Mouse (Mus musculus): ENCODE measurements at regions not wholly inside any gene's neighbourhood (a gene's known extent, or its start where the extent isn't known, plus 50 kb on each side); places are given as distances from the start of the nearest gene placed in this dataset.
A peak's percentile ranks its signal among the peaks of the same experiment; 100 is the strongest.

DNA sequence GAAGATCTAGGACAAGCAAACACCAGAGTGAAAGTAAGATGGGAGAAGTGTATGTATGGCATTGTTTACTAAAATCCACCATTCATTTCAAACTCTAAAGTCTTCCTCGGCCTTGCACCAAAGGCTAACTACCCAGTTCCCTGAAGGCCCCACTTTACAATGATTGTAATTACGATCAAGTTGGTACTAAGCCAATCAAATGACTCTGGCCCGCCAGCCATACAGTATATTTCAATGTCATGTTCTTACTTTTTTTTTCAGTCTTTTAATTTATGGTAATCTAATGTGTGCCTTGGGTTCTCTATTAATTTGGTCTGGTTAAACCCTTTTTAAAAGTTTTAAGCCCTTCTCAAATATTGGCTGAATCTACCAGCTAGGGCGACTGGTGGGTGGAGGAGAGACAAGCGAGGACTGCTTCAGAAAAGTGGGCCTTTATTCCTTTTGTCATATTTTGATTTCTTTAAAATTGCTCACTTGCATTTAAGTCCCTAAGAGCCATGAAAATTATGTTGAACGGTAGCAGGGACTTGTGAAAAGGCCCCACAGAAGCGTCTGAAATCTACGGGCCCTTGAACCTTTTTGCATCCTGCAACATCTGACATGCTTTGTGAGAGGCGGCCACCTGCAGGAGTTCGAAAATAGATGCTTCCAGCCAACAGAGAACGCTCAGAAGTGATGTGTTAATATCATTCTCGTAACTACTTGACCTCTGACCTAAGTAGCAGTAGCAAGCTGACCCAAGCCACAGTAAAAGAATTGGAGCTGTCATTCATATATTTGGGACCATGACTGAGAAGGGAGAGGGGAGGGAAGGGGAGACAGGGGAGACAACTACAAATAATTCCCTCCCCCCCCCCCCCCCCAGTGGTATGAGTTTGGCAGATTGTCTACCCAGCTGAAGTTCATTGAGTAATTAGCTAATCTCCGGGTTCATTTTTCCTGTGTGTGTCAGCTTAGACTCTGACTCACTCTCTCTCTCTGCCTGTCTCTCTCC is 197.2 kb downstream of the Cdca7 start:
- no peak for DNase-seq (ENCODE audit: low read depth, low spot score)

DNA sequence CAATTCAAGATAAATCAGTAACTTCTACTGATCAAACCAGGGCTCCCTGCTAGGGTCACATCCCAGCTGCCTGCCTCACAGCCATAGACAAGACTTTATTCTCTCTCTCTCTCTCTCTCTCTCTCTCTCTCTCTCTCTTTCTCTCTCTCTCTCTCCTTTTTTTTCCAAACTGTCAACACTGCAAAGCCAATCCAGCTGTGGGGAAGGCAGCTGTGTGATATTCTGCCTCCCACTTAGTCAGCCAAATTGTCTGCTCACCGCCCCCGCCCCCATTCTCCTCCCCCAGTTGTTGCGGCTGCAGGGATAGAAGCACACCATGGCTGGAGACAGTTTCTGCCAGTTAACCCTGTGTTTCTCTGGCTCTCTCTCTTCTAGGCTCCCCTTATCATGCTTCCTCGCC is 198.3 kb downstream of the Cdca7 start:
- peak; percentile 34 for DNase-seq (ENCODE audit: low read depth, low spot score)

DNA sequence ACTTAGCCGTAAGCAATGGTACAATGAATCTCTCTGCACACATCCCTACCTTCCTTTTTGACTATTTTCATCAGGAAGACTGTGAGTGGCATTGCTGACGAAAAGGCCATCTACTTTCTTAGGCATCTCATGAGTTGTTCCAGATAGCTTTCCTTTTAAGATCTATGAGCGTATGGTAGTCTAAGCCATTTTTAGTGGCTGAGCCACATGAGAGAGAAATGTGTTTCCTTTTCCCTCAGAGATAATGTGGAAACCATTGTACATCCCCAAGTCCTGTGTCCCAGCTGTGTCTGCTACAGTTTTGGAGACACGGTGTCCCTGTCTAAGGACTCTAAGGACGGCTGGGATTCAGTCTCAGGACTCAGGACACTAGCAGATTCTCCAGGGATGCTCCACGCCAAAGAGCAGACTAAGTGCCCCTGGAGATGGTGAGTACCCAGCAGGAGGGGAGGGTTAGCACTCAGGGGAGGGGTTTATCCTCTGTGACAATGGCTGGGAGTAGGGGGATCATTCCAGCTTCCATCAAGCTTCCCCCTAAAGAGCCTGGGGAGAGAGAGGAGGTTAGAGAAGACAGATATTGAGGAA is 199.0 kb downstream of the Cdca7 start:
- DNase-seq (ENCODE audit: low read depth, low spot score) = no peak

DNA sequence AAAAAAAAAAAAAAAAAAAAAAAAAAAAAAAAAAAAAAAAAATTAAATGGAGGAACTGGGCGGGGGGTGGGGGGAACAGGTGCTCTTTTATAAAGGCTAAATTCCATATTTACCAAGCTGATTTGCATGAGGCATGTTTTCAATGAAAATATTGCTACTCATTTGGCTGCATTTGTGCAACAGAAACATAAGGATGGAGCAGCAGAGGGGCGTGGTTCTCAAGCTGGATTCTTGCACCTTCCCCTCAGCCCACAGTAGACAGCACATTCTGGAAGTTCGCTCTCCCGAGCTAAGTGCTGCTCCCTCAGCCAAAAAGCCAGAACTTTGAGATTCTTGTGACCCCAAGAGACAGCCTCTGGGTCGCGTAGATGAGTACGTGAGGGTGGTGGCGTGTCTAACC is 201.8 kb downstream of the Cdca7 start:
- DNase-seq (ENCODE audit: low read depth, low spot score) = no peak

DNA sequence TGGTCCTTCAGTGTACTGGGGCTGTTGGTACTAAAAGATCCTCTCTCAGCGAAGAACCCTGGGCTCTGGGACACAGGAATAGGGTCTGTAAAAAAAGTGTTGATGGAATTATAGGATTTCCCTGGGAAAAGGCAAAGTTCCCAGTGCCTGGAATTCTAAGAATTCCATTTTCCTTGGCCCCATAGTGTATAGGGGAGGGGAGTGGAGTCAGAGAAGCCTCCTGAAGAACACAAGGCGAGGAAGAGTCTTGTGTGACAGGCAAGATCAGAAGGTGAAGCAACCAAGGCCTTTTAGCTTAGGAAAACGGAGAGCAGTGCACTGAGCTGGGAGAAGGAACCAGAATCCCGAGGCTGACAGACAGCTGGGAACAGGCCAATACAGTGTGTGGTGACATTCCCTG is 212.1 kb downstream of the Cdca7 start:
- no peak for DNase-seq (ENCODE audit: low read depth, low spot score)

DNA sequence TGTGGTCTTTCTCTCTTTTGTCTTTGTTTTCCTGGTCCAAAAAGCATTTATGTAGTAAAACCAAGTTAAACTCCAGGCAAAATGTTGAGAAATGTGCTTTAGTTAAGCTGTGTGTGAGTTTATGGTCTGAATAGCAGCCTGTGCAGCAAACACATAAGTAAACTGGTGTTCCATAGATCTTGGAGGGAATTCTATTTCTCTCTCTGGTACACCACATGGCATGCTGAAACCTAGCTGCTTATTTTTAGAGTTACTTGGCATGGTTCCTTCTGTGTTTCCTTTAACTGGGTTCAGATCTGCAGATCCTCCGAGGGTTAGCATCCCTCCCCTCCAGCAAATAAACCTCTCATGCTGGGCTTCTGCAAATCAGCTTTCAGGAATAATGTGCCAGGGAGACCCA is 225.1 kb downstream of the Cdca7 start:
- no peak for DNase-seq (ENCODE audit: low read depth, low spot score)

DNA sequence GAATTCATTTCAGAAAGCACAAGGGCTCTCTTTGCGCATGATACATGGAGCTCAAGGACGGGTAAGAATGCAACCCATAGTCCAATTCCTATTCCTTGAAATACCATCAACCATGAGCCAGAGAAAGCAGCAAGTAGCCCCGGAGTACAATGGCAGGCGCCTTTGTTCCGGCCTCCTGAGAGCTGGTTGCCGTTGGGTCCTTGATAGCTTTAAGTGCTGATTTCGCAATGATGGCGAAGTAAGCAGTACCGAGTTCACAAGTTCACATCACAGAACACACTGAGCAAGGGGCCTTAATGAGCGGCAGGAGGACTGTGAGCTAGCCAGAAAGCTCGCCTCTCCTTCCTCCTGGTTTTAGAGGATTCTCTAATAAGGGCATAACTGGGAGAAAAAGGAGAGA is 227.3 kb downstream of the Cdca7 start:
- no peak for DNase-seq (ENCODE audit: low read depth, low spot score)

DNA sequence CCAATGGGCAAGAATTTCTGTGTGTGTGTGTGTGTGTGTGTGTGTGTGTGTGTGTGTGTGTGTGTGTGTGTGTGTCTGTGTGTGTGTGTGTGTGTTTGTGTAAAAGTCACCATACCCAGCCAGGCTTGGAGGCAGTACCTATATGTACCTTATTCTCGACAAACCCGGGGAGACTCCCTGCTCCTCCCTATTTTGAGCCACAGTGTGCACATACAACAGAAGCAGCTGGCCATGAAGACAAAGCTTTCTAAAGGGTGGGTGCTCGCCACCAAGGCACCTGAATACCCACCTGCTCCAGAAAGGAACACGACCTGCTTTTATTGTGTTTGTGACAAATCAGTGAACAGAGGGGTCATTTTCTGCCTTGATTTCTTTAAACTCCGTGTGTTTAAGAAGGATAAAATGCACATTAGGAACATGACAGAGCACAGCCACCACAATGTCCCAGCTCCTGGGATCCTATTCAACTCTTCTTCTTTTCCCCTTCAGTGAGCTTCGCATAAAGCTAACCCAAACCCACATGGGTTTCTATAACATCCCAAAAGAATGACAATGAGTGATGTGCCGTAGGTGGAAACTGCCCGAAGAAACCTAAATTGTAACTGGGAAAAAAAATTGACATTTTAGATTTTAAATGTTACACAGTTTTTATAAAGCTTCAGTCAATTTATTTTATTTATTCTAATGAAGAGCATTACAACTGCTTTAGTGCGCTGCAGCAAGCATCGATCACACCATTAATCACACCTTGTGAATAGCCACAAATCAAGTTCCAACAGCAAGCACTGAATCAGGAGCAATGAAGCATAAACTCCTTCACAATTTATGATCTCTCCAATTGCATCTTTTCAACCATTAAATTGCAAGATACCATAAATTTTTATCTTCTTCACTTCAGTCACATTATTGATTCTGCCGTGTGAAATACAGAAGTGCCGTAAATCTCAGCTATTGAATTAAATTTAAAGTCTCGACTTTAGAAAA is 232.0 kb downstream of the Cdca7 start:
- peak; percentile 19 for DNase-seq (ENCODE audit: low read depth, low spot score)

DNA sequence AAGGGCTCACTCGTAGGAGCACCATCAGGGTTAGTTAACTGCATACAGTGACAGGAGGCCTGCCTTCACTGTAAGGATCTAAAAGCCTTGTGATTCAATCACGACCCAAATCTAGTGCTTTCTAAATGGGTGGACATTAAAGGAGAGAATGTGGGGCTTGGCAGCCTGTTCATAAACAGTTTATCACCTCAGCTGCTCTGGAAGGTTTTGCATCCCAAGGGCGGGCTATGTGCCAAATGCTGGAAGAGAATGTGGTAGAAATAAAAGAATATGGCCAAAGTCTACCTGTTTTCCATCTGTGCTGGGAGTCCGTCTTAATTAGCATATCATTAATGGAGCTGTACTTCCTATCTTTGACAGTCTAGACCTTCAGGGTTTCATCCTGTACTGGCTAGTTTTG is 241.0 kb downstream of the Cdca7 start:
- no peak for DNase-seq (ENCODE audit: low read depth, low spot score)

DNA sequence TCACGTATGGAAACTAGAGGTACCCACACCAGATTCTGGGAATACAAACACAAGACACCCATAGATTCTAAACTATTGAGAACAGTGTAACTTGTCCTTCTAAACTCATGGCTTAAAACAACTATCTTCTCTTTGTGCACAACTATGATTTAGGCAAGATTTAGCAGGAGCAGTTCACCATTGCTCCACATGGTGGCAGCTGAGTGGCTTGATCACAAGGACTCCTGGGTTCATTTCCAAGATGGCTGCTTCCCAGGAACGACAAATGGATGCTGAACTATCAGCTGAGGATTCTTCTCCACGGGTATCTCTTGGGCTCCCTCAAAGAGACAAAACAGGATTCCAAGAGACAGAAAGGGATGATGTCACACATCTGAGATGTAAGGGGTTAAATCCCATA is 251.5 kb downstream of the Sp3 start:
- no peak for DNase-seq (ENCODE audit: low read depth, low spot score)

DNA sequence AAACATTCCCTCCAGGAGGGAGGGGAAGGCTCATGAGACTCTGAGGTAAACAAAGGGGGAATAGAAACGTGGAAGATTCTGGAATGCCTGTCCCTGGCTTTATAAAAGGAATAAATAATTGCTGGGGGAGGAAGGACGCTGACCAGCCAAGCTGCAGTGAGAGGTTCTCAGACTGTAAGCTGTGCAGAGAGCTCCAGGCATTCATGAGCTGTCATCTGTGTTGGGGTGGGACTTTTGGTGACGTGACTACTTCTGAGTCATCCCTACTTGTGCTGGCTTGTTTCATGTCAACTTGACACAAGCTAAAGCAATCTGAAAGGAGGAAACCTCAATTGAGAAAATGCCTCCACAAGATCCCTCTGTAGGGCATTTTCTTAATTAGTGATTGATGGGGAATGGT is 246.9 kb downstream of the Sp3 start:
- DNase-seq (ENCODE audit: low read depth, low spot score) = no peak

DNA sequence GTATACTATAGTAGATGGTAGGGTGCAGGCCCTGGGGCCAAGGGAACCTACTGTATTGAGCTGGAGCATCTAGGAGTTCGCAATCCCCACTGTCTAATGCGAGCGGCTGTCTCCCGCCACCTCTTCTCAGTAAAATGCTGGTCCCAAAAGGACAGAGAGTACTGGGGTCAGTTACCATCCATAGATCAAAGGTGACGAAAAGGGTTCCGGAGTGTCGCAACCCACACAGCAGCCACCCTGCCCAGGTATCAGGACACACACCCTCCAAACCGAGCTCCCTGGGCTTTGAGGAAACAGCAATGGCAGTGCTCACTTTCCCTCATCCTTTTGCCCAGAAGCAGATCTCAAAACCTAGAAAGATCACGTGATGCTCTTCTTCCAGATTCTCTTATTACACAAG is 245.2 kb downstream of the Sp3 start:
- no peak for DNase-seq (ENCODE audit: low read depth, low spot score)

DNA sequence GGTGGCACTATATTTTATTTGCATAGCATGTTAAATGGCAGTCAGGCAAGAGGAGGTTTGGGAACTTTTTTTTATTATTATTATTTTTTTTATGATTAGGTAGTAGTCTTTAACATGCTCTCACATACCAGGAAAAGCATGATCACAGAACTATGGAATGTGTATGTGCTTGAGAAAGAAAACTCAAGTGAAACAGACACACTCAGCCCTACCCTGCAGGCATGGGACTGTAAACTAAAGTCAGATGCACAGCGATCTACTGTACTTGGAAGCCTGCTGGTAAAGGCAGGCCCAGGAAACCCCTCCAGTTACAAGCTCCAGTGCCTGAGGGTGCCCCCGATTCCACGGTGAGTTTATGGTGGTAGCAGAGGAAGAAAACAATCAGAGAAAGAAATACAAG is 243.6 kb downstream of the Sp3 start:
- DNase-seq (ENCODE audit: low read depth, low spot score) = no peak

DNA sequence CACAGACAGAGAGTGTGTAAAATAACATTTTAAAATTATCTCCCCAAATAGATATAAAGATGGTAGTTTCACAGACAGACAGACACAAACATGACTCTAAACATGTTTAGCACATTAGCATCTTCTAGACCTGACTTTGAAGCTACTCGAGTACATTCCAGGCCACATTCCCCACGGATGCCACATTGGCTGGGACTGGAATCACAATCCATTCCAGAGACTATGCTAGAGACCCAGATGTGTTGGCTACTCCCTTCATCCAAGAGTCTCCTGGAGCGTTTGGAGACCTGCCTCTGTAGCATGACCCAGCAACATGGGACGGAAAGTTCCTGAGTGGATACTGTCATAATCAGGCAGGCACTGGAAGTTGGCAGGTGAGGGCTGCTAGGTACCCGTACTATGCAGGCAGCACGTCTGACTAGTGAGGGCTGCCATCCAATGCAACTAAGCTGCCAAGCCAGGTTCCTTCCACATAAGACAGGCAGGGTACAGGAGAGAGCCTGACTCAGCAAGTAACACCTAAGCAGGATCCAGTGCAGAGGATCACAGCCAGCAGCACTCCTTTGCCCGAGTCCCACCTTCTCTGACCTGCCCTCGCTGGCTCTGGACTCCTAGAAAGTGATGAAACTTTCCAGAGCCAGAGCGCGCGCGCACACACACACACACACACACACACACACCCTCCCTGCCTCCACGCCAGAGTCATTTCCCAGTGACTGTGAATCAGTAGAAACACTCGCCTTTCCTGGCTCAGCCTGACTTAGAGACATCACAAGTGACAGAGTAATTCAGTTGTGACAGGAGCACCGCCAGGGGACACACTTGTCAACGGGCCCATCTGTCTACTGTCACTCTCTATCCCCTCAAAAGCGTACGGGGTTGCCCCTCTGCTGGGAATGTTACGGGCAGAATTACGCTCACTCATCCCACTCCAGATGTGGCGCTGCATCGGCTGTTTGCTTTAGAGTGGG is 239.6 kb downstream of the Sp3 start:
- no peak for DNase-seq (ENCODE audit: low read depth, low spot score)

DNA sequence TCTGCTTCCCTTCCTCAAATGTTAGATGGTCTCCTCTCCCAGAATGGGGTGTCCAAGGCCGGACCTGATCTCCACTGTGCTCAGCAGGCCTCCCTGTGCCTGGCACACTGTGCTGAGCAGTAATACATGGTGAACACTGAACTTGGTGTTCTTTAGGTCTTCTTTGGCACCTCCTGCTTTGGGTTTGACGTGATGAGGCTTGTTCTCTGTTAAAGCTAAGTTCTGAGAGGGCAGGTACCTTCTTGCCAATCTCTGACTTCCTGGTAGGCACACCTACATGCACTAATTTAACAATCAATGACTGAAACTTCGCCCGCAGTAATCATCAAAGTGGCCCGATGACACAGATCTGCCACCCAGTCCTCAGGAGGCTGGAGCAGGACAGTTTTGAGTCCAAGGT is 238.5 kb downstream of the Sp3 start:
- DNase-seq (ENCODE audit: low read depth, low spot score) = no peak

DNA sequence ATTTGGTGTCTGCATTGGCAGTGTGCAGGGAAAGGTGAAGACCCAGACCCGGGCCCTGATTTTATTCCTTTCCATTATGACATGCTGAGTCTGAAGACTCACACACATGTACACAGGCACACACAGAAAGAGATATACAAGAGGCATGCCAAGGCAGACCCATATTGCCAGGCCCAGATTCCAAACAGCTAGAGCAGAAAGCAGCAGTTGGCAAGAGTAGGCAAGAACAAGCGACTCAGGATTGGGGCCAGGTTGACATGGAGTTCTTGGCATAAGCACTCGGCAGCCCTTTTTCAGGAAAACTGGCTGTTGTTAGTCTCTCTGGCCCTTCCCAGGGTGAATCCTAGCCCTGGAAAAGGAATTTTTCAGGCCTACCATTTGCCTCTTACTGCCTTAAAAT is 236.6 kb downstream of the Sp3 start:
- no peak for DNase-seq (ENCODE audit: low read depth, low spot score)

DNA sequence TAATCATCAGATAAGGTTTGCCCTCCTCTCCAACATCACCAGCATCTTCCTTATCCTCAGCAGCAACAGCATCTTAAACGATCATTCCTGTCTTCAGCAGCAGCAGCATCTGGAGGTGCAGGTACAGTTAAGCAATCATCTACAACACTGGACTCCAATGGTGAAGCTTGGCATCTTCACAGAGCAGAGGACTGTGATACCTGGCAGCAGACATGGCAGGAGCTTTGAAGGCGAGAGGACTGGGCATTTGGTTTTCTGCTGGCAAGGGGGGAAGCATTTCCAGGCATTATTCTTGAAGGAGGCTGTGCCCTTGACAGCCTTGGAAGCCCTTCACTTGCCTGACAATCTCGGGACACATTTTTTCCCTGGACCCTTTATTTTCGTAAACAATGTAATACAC is 235.3 kb downstream of the Sp3 start:
- no peak for DNase-seq (ENCODE audit: low read depth, low spot score)

DNA sequence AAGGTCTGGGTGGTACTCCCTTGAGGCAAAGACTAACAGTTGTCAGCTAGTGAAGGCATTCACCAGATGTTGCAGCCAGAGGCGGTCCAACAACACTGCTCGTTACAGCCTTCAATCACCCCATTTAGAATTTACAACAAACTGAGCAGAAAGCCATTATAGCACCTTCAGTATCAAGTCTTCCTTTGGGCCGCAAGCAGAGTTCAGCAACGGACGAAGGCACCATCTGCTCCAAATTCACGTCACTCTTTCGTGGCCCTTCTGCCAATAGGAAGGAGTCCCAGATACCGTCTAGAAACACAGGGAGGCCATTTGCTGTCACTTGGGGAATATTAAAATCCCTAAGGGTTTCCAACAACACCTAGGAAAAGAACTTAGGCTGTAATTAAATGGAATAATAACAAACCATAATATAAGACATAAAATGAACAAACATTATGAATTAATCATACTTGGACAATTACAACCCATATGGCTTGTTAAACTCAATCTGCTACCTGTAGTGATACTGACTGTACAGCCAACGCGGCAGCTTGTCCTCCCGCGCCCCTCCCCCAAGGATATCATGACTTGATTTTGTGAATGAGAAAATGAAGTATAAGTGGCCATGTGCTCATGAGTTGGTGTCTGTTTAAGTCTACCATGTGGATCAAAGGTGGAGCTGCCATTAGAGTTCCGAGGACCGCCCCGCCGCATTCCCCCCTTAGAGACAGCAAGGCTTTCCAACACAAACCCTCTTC is 233.6 kb downstream of the Sp3 start:
- no peak for DNase-seq (ENCODE audit: low read depth, low spot score)

DNA sequence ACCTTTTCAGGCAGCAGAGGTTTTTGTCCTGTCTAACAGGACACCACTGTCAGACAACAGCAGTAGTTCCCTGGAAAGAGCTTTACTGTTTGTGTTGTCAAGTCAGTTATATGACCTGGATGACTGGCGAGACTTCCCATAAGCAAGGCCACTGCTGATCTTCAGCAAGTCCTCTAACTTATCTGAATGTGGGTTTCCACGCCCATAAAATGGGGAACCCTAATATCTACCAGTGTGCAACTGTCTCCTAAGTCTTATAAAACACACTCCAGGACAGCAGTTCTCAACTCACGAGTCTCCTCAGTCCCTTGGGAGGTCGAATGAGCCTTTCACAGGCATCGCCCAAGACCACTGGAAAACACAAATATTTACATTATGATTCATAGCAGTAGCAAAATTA is 232.9 kb downstream of the Sp3 start:
- DNase-seq (ENCODE audit: low read depth, low spot score) = no peak

DNA sequence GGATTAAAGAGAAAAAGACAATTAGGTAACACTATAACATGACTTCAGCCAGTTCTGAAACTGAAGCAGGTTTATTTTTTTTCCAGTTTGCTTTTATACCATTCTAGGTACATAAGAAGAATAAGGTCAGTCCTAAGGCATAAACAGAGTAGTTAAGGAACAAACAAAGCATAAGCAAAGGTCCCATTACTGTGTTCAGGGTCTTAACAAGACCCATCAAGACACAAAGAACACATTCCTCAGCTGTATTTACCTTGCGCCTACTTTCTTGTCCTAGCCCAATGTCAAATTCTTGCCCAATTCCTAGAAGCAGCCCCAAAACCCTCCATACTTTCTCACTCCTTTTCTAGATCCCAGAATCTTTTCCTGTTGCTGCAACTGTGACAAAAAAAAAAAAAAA is 230.8 kb downstream of the Sp3 start:
- DNase-seq (ENCODE audit: low read depth, low spot score) = no peak

Data from embryo, embryonic 11.5 days (tissue).